Mouse (Mus musculus) intestine, embryonic 14.5 days (tissue): Measurements from ENCODE around the gene Rpl7a. TPM values are rescaled to one million over a fixed set of nuclear protein-coding genes. Genes with fewer than 3 reads are reported as not detected.

ENCODE experiments used
- ATAC-seq: fragments of 200-750 bp; cut with Nextera tagmentation; replicated peaks from 2 replicates; pipeline ENCODE4 v1.8.0; 2017; ENCODE audit warnings: low read depth, moderate number of reproducible peaks, moderate TSS enrichment, moderate library complexity; ENCODE audit not compliant: low FRiP score, low TSS enrichment
- DNase-seq: peaks from one replicate; pipeline ENCODE4 v3.0.0-alpha.2; 2018; ENCODE audit warnings: low spot score
- H3K27ac ChIP-seq: fragments of 300-500 bp; sonication (generic); 2 replicates; pipeline ENCODE4 v1.5.1; 2014; ENCODE audit warnings: low read depth, mild to moderate bottlenecking, control low read depth
- H3K27me3 ChIP-seq: fragments of 300-500 bp; sonication (generic); replicated peaks from 2 replicates; pipeline ENCODE4 v1.6.1; 2014; ENCODE audit warnings: low read length, control low read depth; ENCODE audit not compliant: control insufficient read depth, insufficient read depth
- H3K36me3 ChIP-seq: fragments of 300-500 bp; sonication (generic); 2 replicates; pipeline ENCODE4 v1.6.1; 2014; ENCODE audit warnings: low read length, control low read depth; ENCODE audit not compliant: control insufficient read depth, insufficient read depth
- H3K4me1 ChIP-seq: fragments of 300-500 bp; sonication (generic); replicated peaks from 2 replicates; pipeline ENCODE4 v1.6.1; 2014; ENCODE audit warnings: low read length, control low read depth, mixed read lengths; ENCODE audit not compliant: control insufficient read depth, insufficient read depth
- H3K4me2 ChIP-seq: fragments of 300-500 bp; sonication (generic); 2 replicates; pipeline ENCODE4 v1.6.1; 2014; ENCODE audit warnings: low read length
- H3K4me3 ChIP-seq: fragments of 300-500 bp; sonication (generic); 2 replicates; pipeline ENCODE4 v1.5.1; 2014; ENCODE audit warnings: low read depth, low read length, control low read depth, mixed read lengths
- H3K9ac ChIP-seq: fragments of 300-500 bp; sonication (generic); 2 replicates; pipeline ENCODE4 v1.6.1; 2014; ENCODE audit warnings: mild to moderate bottlenecking, low read length
- H3K9me3 ChIP-seq: fragments of 300-500 bp; sonication (generic); 2 replicates; pipeline ENCODE4 v1.6.1; 2016; ENCODE audit warnings: low read length, control low read depth; ENCODE audit not compliant: control insufficient read depth
- WGBS: fragments of 180-500 bp; shearing (Covaris S2); extraction: QIAGEN DNeasy Blood & Tissue Kit; methylation state at CpG from one replicate; pipeline ENCODE4 v1.1.7; 2014; 5-methylcytosine and 5-hydroxymethylcytosine counted together
- polyA plus RNA-seq: library from polyadenylated mRNA; unstranded; fragments of >200 nt; fragmentation: Nextera tagmentation; extraction: Ambion mirVana; gene quantifications from 2 replicates; pipeline ENCODE4 v1.2.1, GENCODE M21; 2014

Gene Rpl7a
- polyA plus RNA-seq, 1 experiment from 2014 or later, result 796 TPM

GRCm38 (mm10) chr2:26957488-26957859 is 46.9 kb downstream of the Rpl7a start:
- Histone ChIP-seq H3K9ac (no peak overlapping the region), H3K4me1 (no peaks in the 10 kb centered on the region), H3K36me3 (peaks cover 90% of the 10 kb centered on the region), H3K4me2 (no peak overlapping the region), H3K9me3 (no peaks in the 10 kb centered on the region), H3K27me3 (no peaks in the 10 kb centered on the region), H3K4me3 (no peak overlapping the region), H3K27ac (no peak overlapping the region)
- WGBS, result 68% methylated on average over 2 of the region's 2 CpGs
- DNase-seq (no peak), ATAC-seq (no peak)

DNA sequence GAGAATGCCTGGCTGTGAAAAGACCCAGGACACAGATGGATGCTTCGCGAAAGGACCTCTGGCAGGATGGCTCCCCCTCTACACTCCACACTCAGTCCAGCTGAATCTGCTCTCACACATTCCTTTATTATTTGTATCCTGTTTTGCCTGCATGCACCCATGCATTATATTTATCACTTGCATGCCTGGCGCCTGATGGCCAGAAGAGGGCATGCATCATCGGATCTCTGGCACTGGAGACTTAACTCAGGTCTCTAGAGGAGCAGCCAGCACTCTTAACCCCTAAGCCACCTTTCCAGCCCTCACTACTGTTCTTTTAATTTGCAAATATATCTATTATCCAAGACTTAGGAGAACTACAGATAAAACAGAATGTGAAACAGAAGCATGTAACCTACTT is 50.2 kb downstream of the Rpl7a start:
- DNase-seq, result no peak
- no peak overlapping the region for H3K4me2 ChIP-seq
- peaks cover 59% of the 10 kb centered on the region for H3K36me3 ChIP-seq

More for the DNA sequence above, 50.2 kb downstream of the Rpl7a start:
- Histone ChIP-seq H3K4me3 (no peak overlapping the region), H3K4me1 (peaks cover 13% of the 10 kb centered on the region), H3K9ac (no peak overlapping the region), H3K27ac (no peak overlapping the region), H3K9me3 (no peaks in the 10 kb centered on the region), H3K27me3 (no peaks in the 10 kb centered on the region)
- 75% methylated on average over 4 of the region's 4 CpGs for WGBS
- ATAC-seq, result no peak

Other genes with a start within 250 kb of the Rpl7a start
- gene Lcn4, start 239.5 kb upstream of the Rpl7a start, polyA plus RNA-seq, result not detected in 2 replicates
- not detected in 2 replicates for gene Abo, start 45.8 kb upstream of the Rpl7a start, polyA plus RNA-seq
- gene Surf6, start 7.9 kb upstream of the Rpl7a start, polyA plus RNA-seq, result 13.6 and 15.0 TPM in 2 replicates
- gene Med22, start 87 bp upstream of the Rpl7a start, polyA plus RNA-seq, result 28.4 and 31.7 TPM in 2 replicates
- gene Surf2, start 5.6 kb downstream of the Rpl7a start, polyA plus RNA-seq, result 38.5 and 41.6 TPM in 2 replicates
- 53.3 and 57.0 TPM in 2 replicates for gene Surf1, start 5.8 kb downstream of the Rpl7a start, polyA plus RNA-seq
- 181 and 195 TPM in 2 replicates for gene Surf4, start 23.2 kb downstream of the Rpl7a start, polyA plus RNA-seq
- gene Stkld1, start 23.3 kb downstream of the Rpl7a start, polyA plus RNA-seq, result not detected in 2 replicates
- 48.2 and 52.7 TPM in 2 replicates for gene Rexo4, start 53.6 kb downstream of the Rpl7a start, polyA plus RNA-seq
- 0.15 and 0.16 TPM in 2 replicates for gene Adamts13, start 62.7 kb downstream of the Rpl7a start, polyA plus RNA-seq
- gene Cacfd1, start 99.2 kb downstream of the Rpl7a start, polyA plus RNA-seq, result 55.0 and 56.8 TPM in 2 replicates
- gene Slc2a6, start 117.2 kb downstream of the Rpl7a start, polyA plus RNA-seq, result 0.76 and 0.94 TPM in 2 replicates
- not detected in 2 replicates for gene Mymk, start 161.4 kb downstream of the Rpl7a start, polyA plus RNA-seq
- gene Adamtsl2, start 168.6 kb downstream of the Rpl7a start, polyA plus RNA-seq, result 2.0 TPM in 2 replicates
- 0.24 and 0.42 TPM in 2 replicates for gene Fam163b, start 231.7 kb downstream of the Rpl7a start, polyA plus RNA-seq